Mouse (Mus musculus): ENCODE measurements around the gene Msrb1.

Gene Msrb1

DNA sequence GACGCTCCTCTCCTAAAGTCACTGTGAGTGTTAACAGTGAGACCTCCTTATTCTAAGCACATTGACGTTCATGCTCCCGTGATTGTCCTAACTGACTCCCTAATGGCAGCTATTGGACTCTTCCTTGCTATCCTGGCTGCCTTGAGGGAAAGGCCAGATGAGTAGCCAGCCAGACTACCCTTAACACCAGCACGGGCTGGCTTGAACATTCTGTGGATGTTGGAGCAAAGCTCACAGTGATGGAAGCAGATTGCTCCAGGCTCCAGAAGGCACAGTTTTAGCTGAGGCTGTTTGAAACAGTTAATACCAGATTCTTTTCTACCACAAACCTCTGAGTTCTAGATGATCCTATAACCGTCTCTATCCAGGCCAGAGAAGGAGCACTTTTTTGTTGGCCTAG is 7.5 kb downstream of the Msrb1 start:
- no peak for DNase-seq (ENCODE audit: low spot score)

DNA sequence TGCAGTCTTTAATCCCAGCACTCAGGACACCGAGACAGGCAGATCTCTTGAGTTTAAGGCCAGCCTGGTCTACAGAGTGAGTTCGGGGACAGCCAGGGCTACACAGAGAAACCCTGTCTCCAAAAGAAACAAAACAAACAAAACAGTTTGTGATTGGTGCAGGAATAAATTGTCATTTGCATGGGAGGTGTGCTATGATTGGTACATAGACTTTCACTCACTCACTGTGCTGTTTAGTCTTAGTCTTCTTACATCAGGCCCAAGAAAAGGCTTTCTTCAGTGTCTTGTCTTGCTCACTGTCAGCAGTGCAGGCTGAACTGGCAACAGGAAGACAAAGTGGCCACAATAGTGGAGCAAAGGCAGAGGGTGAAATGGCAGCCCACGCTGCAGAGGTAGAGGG is 7.9 kb downstream of the Msrb1 start:
- DNase-seq (ENCODE audit: low spot score), result no peak

DNA sequence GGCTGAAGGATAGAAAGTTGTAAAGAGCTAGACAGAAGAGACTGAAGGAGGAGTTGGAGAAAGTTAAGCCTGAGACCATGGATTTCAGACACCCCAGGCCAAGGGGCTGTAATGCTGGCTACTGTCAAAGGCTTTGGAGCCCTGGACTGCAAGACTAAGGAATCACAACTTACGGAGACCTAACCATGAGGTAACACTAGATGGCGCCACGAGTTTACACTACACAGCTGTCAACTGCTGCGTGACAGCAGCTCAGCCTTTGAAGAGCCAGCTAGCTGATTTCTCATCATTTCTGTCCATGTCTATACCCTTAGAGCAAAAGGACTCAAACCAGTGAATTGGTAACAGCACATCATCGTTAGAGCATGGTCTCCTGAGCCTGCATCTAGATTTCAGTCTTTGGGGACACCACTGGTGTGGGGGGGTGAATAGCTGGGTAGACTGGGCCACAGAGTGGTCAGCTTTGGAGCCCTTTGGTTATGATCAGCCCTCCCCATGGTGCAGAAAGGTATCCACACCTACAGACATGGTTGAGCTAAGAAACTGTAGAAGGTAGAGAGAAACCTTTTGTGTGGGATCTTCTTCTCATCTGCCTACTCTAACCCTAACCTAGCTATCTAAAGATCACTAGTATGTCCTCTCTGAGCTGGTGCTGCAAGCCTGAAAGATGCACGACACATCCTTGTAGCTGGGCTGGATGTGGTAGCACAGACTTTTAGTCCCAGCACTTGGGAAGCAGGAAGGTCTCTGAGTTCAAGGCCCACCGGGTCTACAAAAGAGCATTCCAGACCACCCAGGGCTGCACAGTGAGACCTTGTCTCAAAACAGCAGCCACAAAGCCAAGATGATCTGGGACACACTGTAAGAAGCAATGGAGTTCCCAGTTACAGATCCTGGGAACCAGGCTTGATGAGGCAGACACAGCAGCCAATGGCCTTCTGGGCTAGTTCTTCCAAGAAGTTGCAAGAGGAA is 9.4 kb downstream of the Msrb1 start:
- DNase-seq (ENCODE audit: low spot score), result peak; percentile 91

DNA sequence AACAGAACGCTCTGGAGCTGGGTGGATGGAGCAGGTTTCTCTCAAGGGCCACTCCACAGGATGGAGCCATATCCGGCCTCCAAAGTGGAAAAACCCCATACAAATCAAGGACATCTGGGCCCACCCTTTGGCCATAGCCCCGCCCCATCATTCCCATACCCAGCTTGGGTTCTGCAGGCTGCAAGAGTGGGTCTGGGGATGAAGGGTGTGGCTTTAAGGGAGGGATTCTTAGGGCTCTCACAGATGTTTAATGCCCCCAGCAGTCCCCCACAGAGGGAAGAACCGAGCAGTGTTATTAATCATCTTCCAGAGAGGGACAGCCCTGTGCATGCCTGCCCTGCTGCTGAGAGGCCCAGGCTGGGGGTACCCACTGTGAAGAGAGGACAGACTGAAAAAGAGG is 10.5 kb downstream of the Msrb1 start:
- DNase-seq (ENCODE audit: low spot score), result no peak

DNA sequence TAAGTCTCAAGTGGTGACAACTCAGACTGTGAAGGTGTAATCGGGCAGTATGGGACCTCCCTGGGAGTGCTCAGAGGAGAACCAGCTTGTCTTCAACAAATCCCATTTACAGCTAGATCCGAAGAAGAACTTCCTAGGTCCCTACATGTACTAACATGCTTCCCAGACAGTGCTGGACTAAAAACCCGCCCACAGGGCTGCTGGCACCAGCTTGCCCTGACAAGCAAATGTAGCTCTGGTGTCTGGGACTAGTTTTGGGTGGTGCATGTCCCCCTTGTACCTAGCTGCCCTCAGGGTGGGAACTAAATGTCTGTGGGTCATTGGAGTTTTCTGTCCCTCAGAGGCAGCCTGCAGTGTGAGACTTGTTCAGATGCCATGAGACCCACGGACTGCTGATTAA is 15.1 kb downstream of the Msrb1 start:
- no peak for DNase-seq (ENCODE audit: low spot score)

DNA sequence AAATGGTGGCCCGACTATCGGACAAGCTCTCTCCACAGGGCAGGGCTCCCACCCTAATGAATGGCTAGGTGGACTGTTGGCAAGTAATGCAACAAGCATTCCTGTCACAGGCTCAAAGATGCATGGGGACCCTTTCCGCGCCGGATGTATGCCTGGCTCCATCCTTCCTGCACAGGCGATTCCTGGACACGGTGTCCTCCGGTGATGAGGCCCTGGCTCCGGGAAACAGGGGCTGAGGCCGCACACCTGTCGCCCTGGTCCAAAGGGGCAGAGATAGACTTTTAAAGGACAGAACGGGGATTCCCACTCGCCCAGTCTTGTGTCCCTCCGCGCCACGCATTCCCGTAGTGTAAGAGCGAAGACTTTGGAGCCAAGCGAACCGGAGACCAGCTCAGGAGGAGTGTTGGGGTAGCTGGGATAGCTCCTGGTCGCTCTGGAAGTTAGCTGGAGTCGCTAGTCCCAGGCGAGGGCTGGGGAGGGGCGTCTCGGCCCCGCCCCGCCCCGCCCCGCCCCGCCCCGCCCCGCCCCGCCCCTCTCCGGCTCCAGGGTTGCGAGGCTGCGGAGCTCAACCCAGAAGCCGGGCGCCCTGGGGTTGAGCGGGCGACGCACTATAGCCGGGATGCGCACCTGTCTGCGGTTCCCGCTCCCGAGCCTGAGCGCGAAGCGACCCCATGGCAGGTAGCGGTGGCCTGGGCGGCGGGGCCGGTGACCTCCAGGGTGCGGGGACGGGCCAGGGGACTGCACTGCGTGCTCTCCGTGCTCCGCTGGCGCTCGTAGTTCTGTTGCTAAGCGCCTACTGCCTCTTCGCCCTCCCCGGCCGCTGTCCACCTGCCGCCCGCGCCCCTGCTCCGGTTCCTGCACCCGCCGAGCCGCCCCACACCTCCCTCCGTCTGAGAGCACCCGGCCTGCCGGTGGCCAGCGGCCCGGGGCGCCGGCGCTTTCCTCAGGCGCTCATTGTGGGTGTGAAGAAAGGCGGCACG is 16.3 kb downstream of the Msrb1 start, which contains the start of gene Hs3st6:
Hs3st6 (plus strand) TSS at position 574 of the 980 bp plus-strand sequence.
- DNase-seq (ENCODE audit: low spot score), result no peak

DNA sequence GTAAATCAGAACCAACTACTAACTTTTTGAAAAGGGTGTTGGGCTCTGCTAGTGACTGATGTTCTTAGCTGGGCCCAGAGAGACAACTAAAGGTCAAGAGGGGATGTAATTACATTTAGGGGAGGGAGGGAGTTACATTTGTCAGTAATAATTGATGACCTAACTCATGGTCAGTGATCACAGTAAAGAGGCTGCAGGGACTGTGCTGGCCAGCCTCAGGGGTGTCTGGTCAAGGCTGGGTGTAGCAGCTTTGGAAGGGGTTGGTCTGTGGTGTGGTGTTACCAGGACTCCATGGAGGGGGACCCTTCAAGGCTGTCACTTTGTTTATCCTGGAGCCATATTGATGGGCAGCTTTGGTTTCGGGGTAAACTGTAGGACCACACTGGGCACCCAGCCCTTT is 21.0 kb downstream of the Msrb1 start:
- no peak for DNase-seq (ENCODE audit: low spot score)

DNA sequence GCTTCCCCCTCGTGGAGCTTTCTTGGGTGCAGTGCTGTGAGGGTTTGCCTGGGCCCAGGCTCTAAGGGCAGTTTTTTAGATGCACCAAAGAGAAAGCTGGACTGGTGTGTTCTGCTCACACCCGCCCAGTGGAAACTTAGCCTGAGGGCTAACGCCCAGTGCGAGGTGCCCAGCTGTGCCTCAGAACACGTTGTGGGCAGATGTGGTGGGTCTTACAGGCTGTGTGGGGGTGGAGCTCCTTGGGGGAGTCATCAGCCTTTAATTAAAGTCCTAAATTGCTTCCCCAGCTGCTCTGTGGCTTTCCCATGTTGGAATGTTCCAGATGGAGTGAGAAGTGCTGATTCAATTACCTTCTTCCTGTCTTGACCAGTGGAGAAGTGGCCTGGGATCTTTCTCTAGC is 24.7 kb downstream of the Msrb1 start:
- no peak for DNase-seq (ENCODE audit: low spot score)

DNA sequence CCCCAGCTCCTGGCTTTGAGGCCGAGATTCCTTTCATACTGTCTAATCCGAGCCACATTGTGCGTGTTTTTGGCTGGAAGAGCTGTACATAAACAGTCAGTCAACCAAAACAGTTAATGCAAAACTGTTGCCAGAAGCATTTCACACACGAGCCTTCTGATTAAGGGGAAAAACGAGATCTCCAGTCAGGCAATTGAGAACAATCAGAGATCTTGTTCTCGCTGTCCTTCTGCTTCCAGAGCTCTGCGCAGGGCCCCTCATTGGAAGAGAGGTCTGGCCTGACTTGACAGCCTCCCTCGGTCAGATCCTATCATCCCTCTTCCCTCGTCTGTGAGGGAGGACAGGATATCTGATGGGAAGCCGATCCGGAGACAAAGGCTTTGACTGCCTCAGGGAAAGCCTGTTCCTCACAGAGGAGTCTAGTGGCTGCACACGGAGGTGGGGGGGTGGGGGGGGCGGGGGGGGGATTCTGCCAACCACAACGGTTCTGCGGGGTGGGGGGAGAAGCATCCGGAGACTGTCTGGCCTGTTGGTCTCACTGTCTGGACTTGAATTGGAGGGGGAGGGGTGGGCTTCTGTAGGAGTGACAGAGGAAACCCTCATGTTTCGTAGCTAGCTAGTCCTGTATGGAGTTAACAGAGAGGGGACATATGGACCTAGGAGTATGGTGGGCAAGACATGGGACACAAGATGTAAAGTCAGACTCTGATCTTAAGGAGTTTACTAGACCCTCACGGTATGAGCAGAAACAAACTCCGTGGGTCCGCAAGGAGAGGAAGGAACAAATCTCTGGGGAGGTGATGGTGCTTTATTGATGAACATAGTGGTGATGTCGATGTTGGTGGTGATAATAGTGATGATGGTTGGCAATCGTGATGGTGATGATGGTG is 28.8 kb downstream of the Msrb1 start:
- no peak for DNase-seq (ENCODE audit: low spot score)

DNA sequence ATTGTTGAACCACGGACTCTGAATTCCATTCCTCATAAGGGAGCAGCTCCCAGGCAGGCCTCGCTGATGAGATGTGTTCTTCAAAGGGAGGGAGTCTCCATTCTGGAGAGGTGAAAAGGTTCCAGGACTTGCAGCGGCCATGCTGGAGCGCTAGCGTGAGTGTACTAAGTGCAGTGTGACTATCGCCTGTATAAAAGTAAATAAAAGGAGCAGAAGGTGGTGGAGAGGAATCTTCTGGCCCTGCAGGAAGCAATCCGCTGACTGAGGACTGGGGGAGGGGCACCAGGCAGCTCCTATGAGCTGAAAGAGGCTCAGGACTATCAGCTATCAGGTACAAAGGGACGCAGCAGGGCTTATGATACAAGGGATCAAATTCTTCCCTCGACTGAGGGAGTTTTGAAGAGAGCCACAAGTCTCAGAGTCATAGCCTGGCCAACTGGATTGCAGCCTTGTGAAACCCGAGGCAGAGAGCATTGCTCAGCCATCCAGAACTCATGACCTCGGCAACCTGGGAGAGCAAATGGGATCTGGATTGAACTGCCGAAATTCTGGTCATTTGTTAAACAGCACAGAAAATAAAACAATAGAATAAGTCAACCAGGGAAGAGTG is 29.9 kb downstream of the Msrb1 start:
- no peak for DNase-seq (ENCODE audit: low spot score)

DNA sequence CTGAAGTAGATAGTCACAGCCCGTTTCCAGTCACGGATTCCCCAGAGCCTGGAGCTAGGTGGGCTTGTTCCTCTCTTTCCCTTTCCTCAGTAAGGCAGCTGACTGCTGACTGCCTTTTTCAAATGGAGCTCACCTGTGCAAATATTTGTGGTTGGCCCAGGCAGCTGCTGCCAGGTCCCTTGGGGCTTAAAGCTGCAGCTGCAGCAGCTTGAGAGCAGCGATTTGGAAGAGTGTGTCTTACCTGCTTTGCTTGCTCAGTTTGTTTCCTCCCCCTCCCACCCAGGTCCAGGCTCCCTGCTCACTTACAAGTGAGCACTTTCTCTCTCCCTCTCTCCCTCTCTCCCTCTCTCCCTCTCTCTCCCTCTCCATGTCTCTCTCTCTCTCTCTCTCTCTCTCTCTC is 32.7 kb downstream of the Msrb1 start:
- DNase-seq (ENCODE audit: low spot score), result no peak

DNA sequence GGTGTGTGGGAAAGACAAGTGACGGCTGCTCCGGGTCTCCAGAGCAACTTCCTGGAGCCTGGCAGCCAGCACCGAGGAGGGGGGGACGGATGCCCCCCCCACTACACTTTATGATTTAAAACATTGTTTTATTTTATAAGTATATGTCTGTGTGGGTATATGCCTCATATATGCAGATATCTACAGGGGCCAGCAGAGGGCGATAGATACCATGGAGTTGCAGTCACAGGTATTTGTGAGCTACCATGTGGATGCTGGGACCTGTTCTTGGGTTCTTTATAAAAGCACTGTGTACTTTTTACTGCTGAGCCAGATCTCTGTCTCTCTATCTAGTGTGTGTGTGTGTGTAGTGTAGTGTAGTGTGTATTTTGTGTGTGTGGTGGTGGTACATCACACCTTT is 36.8 kb downstream of the Msrb1 start:
- no peak for DNase-seq (ENCODE audit: low spot score)

DNA sequence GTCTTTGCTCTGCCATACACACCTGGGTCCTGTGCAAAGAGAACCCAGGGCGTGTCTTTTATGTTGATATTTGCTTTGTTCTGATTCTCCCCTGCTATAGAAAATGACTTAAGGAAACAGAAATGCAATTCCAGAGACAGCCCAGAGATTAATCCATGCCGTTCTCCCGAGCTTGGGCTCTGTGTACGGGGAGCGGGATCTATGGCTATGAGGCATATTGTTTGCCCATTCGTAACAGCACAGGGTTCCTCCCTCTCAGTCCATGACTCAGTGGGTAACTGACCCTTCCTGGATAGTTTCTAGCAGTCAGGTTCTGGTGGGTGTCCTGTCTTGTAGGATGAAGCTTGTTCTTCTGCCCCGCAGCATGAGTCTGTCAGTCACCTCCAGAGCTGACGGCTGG is 38.7 kb downstream of the Msrb1 start:
- DNase-seq (ENCODE audit: low spot score), result no peak

DNA sequence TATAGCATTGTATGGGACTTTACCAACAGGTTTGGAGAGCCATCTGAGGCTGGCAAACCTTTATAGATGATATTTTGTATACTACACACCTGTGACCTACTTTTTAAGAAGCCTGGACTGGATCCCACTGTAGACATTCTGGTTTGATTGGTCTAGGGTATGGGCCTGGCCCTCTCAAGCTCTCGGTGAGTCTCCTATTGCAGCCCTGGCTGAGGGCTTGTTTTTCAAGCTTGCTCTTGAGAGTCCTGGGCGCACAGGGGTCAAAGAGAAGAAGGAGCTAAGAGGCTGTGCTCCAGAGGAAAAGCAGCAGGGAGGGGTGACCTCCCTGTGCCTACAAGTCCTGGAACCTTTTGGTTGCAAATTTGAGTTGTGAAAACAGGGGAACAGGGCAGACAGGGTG is 40.6 kb downstream of the Msrb1 start:
- DNase-seq (ENCODE audit: low spot score), result no peak

DNA sequence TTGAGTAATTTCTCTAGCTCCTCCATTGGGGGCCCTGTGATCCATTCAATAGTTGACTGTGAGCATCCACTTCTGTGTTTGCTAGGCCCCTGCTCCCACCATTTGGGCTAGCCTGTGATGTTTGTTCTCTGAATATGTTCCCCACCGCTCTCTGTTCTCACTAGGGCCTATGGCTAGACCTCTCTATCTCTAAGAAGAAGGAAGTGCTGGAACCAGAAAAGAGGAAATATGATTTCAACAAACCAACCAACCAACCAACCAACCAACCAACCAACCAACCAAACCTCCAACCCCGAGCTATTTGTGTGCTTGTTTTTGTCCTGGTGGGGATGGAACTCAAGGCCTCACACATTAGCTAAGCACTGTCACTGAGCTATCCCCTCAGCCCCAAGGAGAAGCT is 44.4 kb downstream of the Msrb1 start:
- DNase-seq (ENCODE audit: low spot score), result no peak

DNA sequence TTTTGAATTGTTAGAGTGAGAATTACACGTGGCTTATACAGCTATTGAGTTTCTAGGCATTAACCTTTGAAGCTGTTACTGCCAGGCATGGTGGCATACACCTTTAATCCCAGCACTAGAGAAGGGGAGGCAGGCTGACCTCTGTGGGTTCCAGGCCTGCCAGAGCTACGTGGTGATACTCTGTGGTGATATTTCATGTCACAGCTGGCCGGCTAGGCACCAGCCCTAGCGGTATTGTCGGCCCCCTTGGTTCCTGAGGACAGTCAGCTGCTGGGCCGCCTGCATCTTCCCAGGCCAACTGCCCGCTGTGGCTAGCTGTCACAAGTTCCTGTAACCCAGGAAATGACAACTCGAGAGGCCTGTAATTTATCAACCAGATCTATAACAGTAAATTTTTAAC is 55.7 kb downstream of the Msrb1 start:
- DNase-seq (ENCODE audit: low spot score), result no peak

Data from layer of hippocampus, adult 11-12 months (tissue).